11 mouse cellular contexts compared by ENCODE assay signal in the genomic region with DNA sequence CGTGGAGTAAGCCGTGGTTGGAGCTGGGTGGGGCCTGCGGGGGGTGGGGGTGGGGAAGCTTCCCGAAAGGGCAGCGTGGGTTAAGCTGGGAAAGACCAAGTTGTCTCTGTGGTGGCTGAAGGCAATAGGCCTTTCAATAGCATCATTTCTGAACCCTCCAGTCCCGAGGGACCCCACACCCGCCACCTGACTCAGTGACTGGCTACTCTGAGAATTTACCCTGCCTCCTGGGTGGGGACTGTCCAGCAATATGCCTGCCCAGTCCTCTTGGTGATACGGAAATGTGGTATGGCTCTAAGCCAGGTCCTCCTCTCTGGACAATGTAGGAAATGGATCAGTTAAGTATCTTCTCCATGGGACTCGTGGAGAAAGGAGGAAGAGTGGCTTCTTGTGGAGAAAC. TPM values are rescaled to one million over a fixed set of nuclear protein-coding genes. Genes with fewer than 3 reads are reported as not detected.
DNase-seq lines count a peak whose midpoint lies in the region; ATAC-seq lines count a peak whose summit lies in the region.
"Had no signal": no experiment of that assay in that cellular context is flagged by ENCODE, and none has a peak within 500 bp of the region (broad histone marks: within the 10 kb centered on the region; RNA-seq: fewer than 3 reads in every experiment).

No protein-coding gene starts in this region.

- H3K9ac ChIP-seq in heart, embryonic 11.5 days (ENCODE audit: low read depth, low read length): no peak overlapping the region
- H3K9ac ChIP-seq: liver, embryonic 14.5 days had no signal

- no peak overlapping the region for H3K4me3 ChIP-seq in heart, embryonic 11.5 days (ENCODE audit: low read depth, low read length)
- H3K4me3 ChIP-seq: hindbrain, embryonic 10.5 days had no signal

- peak; percentile 60 to 79 for DNase-seq in heart, adult 18-20 months
- peak; percentile 73 for DNase-seq in Muller cell, postnatal 12 days (ENCODE audit: inconsistent ontology term)
- peak; percentile 75 to 77 for DNase-seq in kidney, postnatal 25 days
- DNase-seq in urinary bladder, postnatal 36 days (ENCODE audit: low spot score in 2 of 2): no peak
- no peak for DNase-seq in urinary bladder, adult 2 months (ENCODE audit: low spot score)
- DNase-seq: cerebellum, adult 11 months had no signal

- H3K36me3 ChIP-seq in heart, embryonic 11.5 days (ENCODE audit: control insufficient read depth, insufficient read depth, low read length): no peaks in the 10 kb centered on the region
- H3K36me3 ChIP-seq: hindbrain, embryonic 10.5 days had no signal

- H3K27ac ChIP-seq in heart, embryonic 11.5 days (ENCODE audit: low read depth, low read length): no peak overlapping the region
- H3K27ac ChIP-seq: hindbrain, embryonic 10.5 days; liver, embryonic 14.5 days had no signal

- no peak for ATAC-seq in heart, embryonic 11.5 days (replicated peaks; ENCODE audit: insufficient number of reproducible peaks, low FRiP score, low TSS enrichment)
- ATAC-seq in megakaryocyte, adult 5-6 weeks (ENCODE audit: poor library complexity, severe bottlenecking): peak; percentile 31
- no peak for ATAC-seq in cerebellum, adult (ENCODE audit: insufficient number of reproducible peaks, low FRiP score, low TSS enrichment)

- peaks cover 12% of the 10 kb centered on the region for H3K4me1 ChIP-seq in heart, embryonic 11.5 days (ENCODE audit: control insufficient read depth, insufficient read depth, low read length)

- WGBS in heart, embryonic 11.5 days (ENCODE audit: insufficient replicate concordance): 50% methylated on average over 9 of the region's 9 CpGs

- peaks cover 15% of the 10 kb centered on the region for H3K27me3 ChIP-seq in heart, embryonic 11.5 days (ENCODE audit: control insufficient read depth, insufficient read depth, low read length)

- no peak overlapping the region; the same call in 1 of the 2 replicates for H3K4me2 ChIP-seq in heart, embryonic 11.5 days

- H3K9me3 ChIP-seq in heart, embryonic 11.5 days (replicated peaks; ENCODE audit: control insufficient read depth, low read length): no peaks in the 10 kb centered on the region
- H3K9me3 ChIP-seq: hindbrain, embryonic 10.5 days had no signal

RNA-seq across cellular contexts. Expression of gene Krt80, which starts 11.8 kb away (rescaled TPM):
- total RNA-seq in heart, adult 18-20 months (2021): 1 to 10 TPM; 2.0 to 3.2 TPM
- 2.5 and 2.8 TPM in 2 replicates for polyA plus RNA-seq in heart, embryonic 11.5 days (2014; fragmentation: Nextera tagmentation; extraction: Ambion mirVana)
- total RNA-seq in megakaryocyte, adult 5-6 weeks (2015): 44.3 and 45.8 TPM in 2 replicates
- 31.7 and 37.8 TPM in 2 replicates for total RNA-seq in megakaryocyte, adult 5-6 weeks (2017)
- polyA plus RNA-seq in urinary bladder, adult 2 months (2012; rRNA removed): 4.8 and 6.2 TPM in 2 replicates

RNA-seq across cellular contexts. Expression of gene Krt7, which starts 29.1 kb away (rescaled TPM):
- 1 to 10 TPM; 1.9 to 4.1 TPM for total RNA-seq in heart, adult 18-20 months (2021)
- 23.8 and 25.8 TPM in 2 replicates for polyA plus RNA-seq in heart, embryonic 11.5 days (2014; fragmentation: Nextera tagmentation; extraction: Ambion mirVana)
- 0.85 and 1.1 TPM in 2 replicates for total RNA-seq in megakaryocyte, adult 5-6 weeks (2015)
- 1.5 and 2.8 TPM in 2 replicates for total RNA-seq in megakaryocyte, adult 5-6 weeks (2017)
- 711 and 749 TPM in 2 replicates for polyA plus RNA-seq in urinary bladder, adult 2 months (2012; rRNA removed)

RNA-seq across cellular contexts. Expression of gene Krt87, which starts 56.8 kb away (rescaled TPM):
- total RNA-seq in heart, adult 18-20 months (2021): not detected
- polyA plus RNA-seq in heart, embryonic 11.5 days (2014; fragmentation: Nextera tagmentation; extraction: Ambion mirVana): not detected in 2 replicates
- total RNA-seq in megakaryocyte, adult 5-6 weeks (2015): not detected in 2 replicates
- total RNA-seq in megakaryocyte, adult 5-6 weeks (2017): not detected in 2 replicates
- polyA plus RNA-seq in urinary bladder, adult 2 months (2012; rRNA removed): 0.03 and 0.15 TPM in 2 replicates
- polyA plus RNA-seq: liver, embryonic 14.5 days had no signal

Comparison
In these comparisons a context has a peak if more than half of its experiments do, and no peak if none do; other contexts are left out.
1. DNase-seq: peak in heart, adult 18-20 months (2 of 2), Muller cell, postnatal 12 days (single experiment) and kidney, postnatal 25 days (2 of 2); none in urinary bladder, postnatal 36 days (0 of 2) and urinary bladder, adult 2 months (single experiment).
2. RNA of gene Krt80, which starts 11.8 kb away (total RNA-seq): 31.7 to 45.8 TPM in megakaryocyte, adult 5-6 weeks; 2.0 to 3.2 TPM in heart, adult 18-20 months; every median in the first group is over 4 times any median in the second.